8 mouse cellular contexts compared by ENCODE assay signal in genomic region chr11:75530845-75531373, GRCm38 (mm10). TPM values are rescaled to one million over a fixed set of nuclear protein-coding genes. Genes with fewer than 3 reads are reported as not detected.
A peak's percentile ranks its signal among the peaks of the same experiment; 100 is the strongest.
DNase-seq lines count a peak whose midpoint lies in the region; ATAC-seq and TF ChIP-seq lines count a peak whose summit lies in the region.

No protein-coding gene starts in this region.

- 0% methylated on average over 30 of the region's 31 CpGs for WGBS in heart, embryonic 15.5 days
- WGBS in forebrain, embryonic 10.5 days: under 1% methylated on average over 31 of the region's 31 CpGs
- whole genome bisulfite sequencing in midbrain, embryonic 16.5 days: 0% methylated on average over 31 of the region's 31 CpGs

- H3K9ac ChIP-seq in heart, embryonic 15.5 days: peak overlapping the region; percentile 58
- H3K9ac ChIP-seq in midbrain, embryonic 16.5 days (ENCODE audit: low read depth, low read length): peak overlapping the region; percentile 95

- H3K4me1 ChIP-seq in heart, embryonic 15.5 days (replicated peaks): peaks cover 16% of the 10 kb centered on the region
- H3K4me1 ChIP-seq in forebrain, embryonic 10.5 days: peaks cover 36% of the 10 kb centered on the region
- peaks cover 29% of the 10 kb centered on the region for H3K4me1 ChIP-seq in midbrain, embryonic 16.5 days (ENCODE audit: control insufficient read depth, insufficient read depth, low read length)

- in situ Hi-C loops in Patski (cut with MboI; ENCODE audit: low pct_unique_long_range_greater_than_20kb): loop anchor here (5.0 kb wide), 1 partner anchor 41 kb away; no protein-coding TSS in a partner anchor

- peak; percentile 19 for ATAC-seq in heart, embryonic 15.5 days (replicated peaks; ENCODE audit: insufficient number of reproducible peaks, insufficient read depth, low FRiP score, low read depth)
- peak; percentile 13 for ATAC-seq in Patski
- peak; percentile 43 for ATAC-seq in midbrain, embryonic 16.5 days
- no peak for ATAC-seq in activated CD4-positive, CD25-positive, alpha-beta regulatory T cell, adult 4 months

- POLR2A ChIA-PET in Patski (lab: Charles Lee): interaction anchor here (0.6 to 2.5 kb wide), 6 partner anchors 10 to 132 kb away, joined by 3 to 10 read pairs (median 4); partner anchors contain the start of gene Pitpna

- peak overlapping the region; percentile 59 for H3K4me3 ChIP-seq in heart, embryonic 15.5 days
- peak overlapping the region; percentile 81 for H3K4me3 ChIP-seq in forebrain, embryonic 10.5 days
- peak overlapping the region; percentile 84 for H3K4me3 ChIP-seq in midbrain, embryonic 16.5 days (ENCODE audit: low read depth, low read length)

- H3K27ac ChIP-seq in heart, embryonic 15.5 days: peak overlapping the region; percentile 73
- H3K27ac ChIP-seq in forebrain, embryonic 10.5 days: peak overlapping the region; percentile 95
- H3K27ac ChIP-seq in midbrain, embryonic 16.5 days (ENCODE audit: low read length): peak overlapping the region; percentile 99

- TF ChIP-seq CTCF in Patski (IDR thresholded peaks at IDR 0.05): no peak

- no peaks in the 10 kb centered on the region for H3K36me3 ChIP-seq in heart, embryonic 15.5 days
- H3K36me3 ChIP-seq in forebrain, embryonic 10.5 days (replicated peaks): no peaks in the 10 kb centered on the region
- H3K36me3 ChIP-seq in midbrain, embryonic 16.5 days (ENCODE audit: control insufficient read depth, insufficient read depth, low read length): no peaks in the 10 kb centered on the region

- no peaks in the 10 kb centered on the region for H3K27me3 ChIP-seq in heart, embryonic 15.5 days
- no peaks in the 10 kb centered on the region for H3K27me3 ChIP-seq in Patski
- peaks cover 14% of the 10 kb centered on the region for H3K27me3 ChIP-seq in forebrain, embryonic 10.5 days (ENCODE audit: poor library complexity, severe bottlenecking)
- no peaks in the 10 kb centered on the region for H3K27me3 ChIP-seq in midbrain, embryonic 16.5 days (ENCODE audit: control insufficient read depth, insufficient read depth, low read depth, low read length)

- CTCF ChIA-PET in Patski (lab: Charles Lee): interaction anchor here (0.8 to 2.6 kb wide), 12 partner anchors 20 to 127 kb away, joined by 3 to 26 read pairs (median 4); no protein-coding TSS in a partner anchor

- no peaks in the 10 kb centered on the region for H3K9me3 ChIP-seq in heart, embryonic 15.5 days (replicated peaks)
- H3K9me3 ChIP-seq in forebrain, embryonic 10.5 days: no peaks in the 10 kb centered on the region
- H3K9me3 ChIP-seq in midbrain, embryonic 16.5 days (replicated peaks; ENCODE audit: control insufficient read depth, low read length, poor library complexity, severe bottlenecking): no peaks in the 10 kb centered on the region

- no peak for DNase-seq in heart, adult 18-20 months
- DNase-seq in Patski (ENCODE audit: low read depth, low spot score): no peak
- DNase-seq in forebrain, embryonic 10.5 days (ENCODE audit: extremely low spot score, low spot score): peak; percentile 62
- peak; percentile 38 to 62 for DNase-seq in kidney, postnatal 25 days
- DNase-seq in left cerebral cortex, adult 11 months (ENCODE audit: low spot score): no peak

- peak overlapping the region; percentile 93 for H3K4me2 ChIP-seq in heart, embryonic 15.5 days
- H3K4me2 ChIP-seq in midbrain, embryonic 16.5 days (ENCODE audit: low read length): peak overlapping the region; percentile 96

RNA-seq across cellular contexts. Expression of gene Slc43a2, which starts 0.6 kb away (rescaled TPM):
- 2.6 and 5.1 TPM in 2 replicates for polyA plus RNA-seq in heart, embryonic 15.5 days (2015; fragmentation: Nextera tagmentation; extraction: Ambion mirVana)
- 10 to 100 TPM; 16.2 to 17.3 TPM for total RNA-seq in heart, adult 18-20 months (2021)
- polyA plus RNA-seq in Patski (2021): 10.0 TPM
- 5.5 and 6.1 TPM in 2 replicates for polyA plus RNA-seq in forebrain, embryonic 10.5 days (2016; fragmentation: Nextera tagmentation; extraction: Ambion mirVana)
- polyA plus RNA-seq in midbrain, embryonic 16.5 days (2015; fragmentation: Nextera tagmentation; extraction: Ambion mirVana): 19.4 and 21.0 TPM in 2 replicates
- 10 to 100 TPM; 18.3 to 18.7 TPM for polyA plus RNA-seq in activated CD4-positive, CD25-positive, alpha-beta regulatory T cell, adult 4 months (2017; shearing (Covaris generic))

RNA-seq across cellular contexts. Expression of gene Scarf1, which starts 17.6 kb away (rescaled TPM):
- polyA plus RNA-seq in heart, embryonic 15.5 days (2015; fragmentation: Nextera tagmentation; extraction: Ambion mirVana): 10.4 and 13.0 TPM in 2 replicates
- 1 to 10 TPM; 6.6 to 6.8 TPM for total RNA-seq in heart, adult 18-20 months (2021)
- 0.17 TPM for polyA plus RNA-seq in Patski (2021)
- polyA plus RNA-seq in forebrain, embryonic 10.5 days (2016; fragmentation: Nextera tagmentation; extraction: Ambion mirVana): 5.1 and 5.4 TPM in 2 replicates
- 3.4 and 4.3 TPM in 2 replicates for polyA plus RNA-seq in midbrain, embryonic 16.5 days (2015; fragmentation: Nextera tagmentation; extraction: Ambion mirVana)
- under 1 TPM; 0.42 to 0.47 TPM for polyA plus RNA-seq in activated CD4-positive, CD25-positive, alpha-beta regulatory T cell, adult 4 months (2017; shearing (Covaris generic))

RNA-seq across cellular contexts. Expression of gene Rilp, which starts 21.0 kb away (rescaled TPM):
- polyA plus RNA-seq in heart, embryonic 15.5 days (2015; fragmentation: Nextera tagmentation; extraction: Ambion mirVana): 7.7 and 9.2 TPM in 2 replicates
- 10 to 100 TPM; 46.5 to 48.2 TPM for total RNA-seq in heart, adult 18-20 months (2021)
- 1.4 TPM for polyA plus RNA-seq in Patski (2021)
- 0.15 and 0.26 TPM in 2 replicates for polyA plus RNA-seq in forebrain, embryonic 10.5 days (2016; fragmentation: Nextera tagmentation; extraction: Ambion mirVana)
- polyA plus RNA-seq in midbrain, embryonic 16.5 days (2015; fragmentation: Nextera tagmentation; extraction: Ambion mirVana): 2.8 and 2.9 TPM in 2 replicates
- not detected for polyA plus RNA-seq in activated CD4-positive, CD25-positive, alpha-beta regulatory T cell, adult 4 months (2017; shearing (Covaris generic))

RNA-seq across cellular contexts. Expression of gene Prpf8, which starts 44.3 kb away (rescaled TPM):
- polyA plus RNA-seq in heart, embryonic 15.5 days (2015; fragmentation: Nextera tagmentation; extraction: Ambion mirVana): 24.8 and 37.1 TPM in 2 replicates
- 10 to 100 TPM; 86.5 to 92.7 TPM for total RNA-seq in heart, adult 18-20 months (2021)
- 132 TPM for polyA plus RNA-seq in Patski (2021)
- polyA plus RNA-seq in forebrain, embryonic 10.5 days (2016; fragmentation: Nextera tagmentation; extraction: Ambion mirVana): 77.5 and 78.7 TPM in 2 replicates
- 42.9 and 47.6 TPM in 2 replicates for polyA plus RNA-seq in midbrain, embryonic 16.5 days (2015; fragmentation: Nextera tagmentation; extraction: Ambion mirVana)
- 10 to 100 TPM; 33.9 to 38.7 TPM for polyA plus RNA-seq in activated CD4-positive, CD25-positive, alpha-beta regulatory T cell, adult 4 months (2017; shearing (Covaris generic))

RNA-seq across cellular contexts. Expression of gene Pitpna, which starts 57.0 kb away (rescaled TPM):
- polyA plus RNA-seq in heart, embryonic 15.5 days (2015; fragmentation: Nextera tagmentation; extraction: Ambion mirVana): 63.4 and 75.2 TPM in 2 replicates
- 100 to 1,000 TPM in 1 of 2 experiments, 10 to 100 TPM in 1; 98.2 to 107 TPM for total RNA-seq in heart, adult 18-20 months (2021)
- 141 TPM for polyA plus RNA-seq in Patski (2021)
- polyA plus RNA-seq in forebrain, embryonic 10.5 days (2016; fragmentation: Nextera tagmentation; extraction: Ambion mirVana): 59.2 and 61.9 TPM in 2 replicates
- 95.7 and 98.3 TPM in 2 replicates for polyA plus RNA-seq in midbrain, embryonic 16.5 days (2015; fragmentation: Nextera tagmentation; extraction: Ambion mirVana)
- 10 to 100 TPM; 24.3 to 47.6 TPM for polyA plus RNA-seq in activated CD4-positive, CD25-positive, alpha-beta regulatory T cell, adult 4 months (2017; shearing (Covaris generic))

Comparison
In these comparisons a context has a peak if more than half of its experiments do, and no peak if none do; other contexts are left out.
1. DNase-seq: peak in forebrain, embryonic 10.5 days (single experiment) and kidney, postnatal 25 days (2 of 2); none in heart, adult 18-20 months (0 of 2), Patski (single experiment) and left cerebral cortex, adult 11 months (single experiment).
2. Peak in every context shown above with its lines, with median percentiles within 50 percentile points of each other: H3K27ac ChIP-seq and H3K4me3 ChIP-seq.